Mouse (Mus musculus): ENCODE results near the gene Inpp5k.

DNA sequence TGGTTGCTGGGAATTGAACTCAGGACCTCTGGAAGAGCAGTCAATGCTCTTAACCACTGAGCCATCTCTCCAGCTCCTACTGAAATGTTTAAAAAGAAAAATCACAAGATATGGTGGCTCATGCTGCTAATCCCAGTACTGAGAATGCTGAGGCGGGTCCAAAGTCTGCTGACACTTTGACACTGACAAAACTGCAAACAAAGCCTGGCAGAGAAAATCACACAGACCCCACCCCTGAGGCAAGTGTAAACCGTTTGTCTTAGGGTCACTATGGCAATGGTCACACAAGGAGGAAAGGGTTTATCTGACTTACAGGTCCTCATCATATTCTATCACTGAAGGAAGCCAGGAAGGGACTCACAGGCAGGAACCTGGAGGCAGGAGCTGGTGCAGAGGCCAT is 15.2 kb upstream of the Inpp5k start:
- TF ChIP-seq POLR2A (IDR thresholded peaks at IDR 0.05; ENCODE audit: extremely low read depth, insufficient read depth, low read length) = no peak
- TF ChIP-seq CTCF (IDR thresholded peaks at IDR 0.05; ENCODE audit: extremely low read depth, insufficient read depth, low read length) = no peak

All from cortical plate, adult 2 months (tissue).